Mouse (Mus musculus) hindbrain, embryonic 16.5 days (tissue): Measurements from ENCODE around the gene Tctn3. TPM values are rescaled to one million over a fixed set of nuclear protein-coding genes. Genes with fewer than 3 reads are reported as not detected.
A peak's percentile ranks its signal among the peaks of the same experiment; 100 is the strongest.

ENCODE experiments used
- ATAC-seq: fragments of 200-750 bp; cut with Nextera tagmentation; 2 replicates; pipeline ENCODE4 v1.8.0; 2017; ENCODE audit warnings: moderate TSS enrichment, moderate library complexity
- H3K27ac ChIP-seq: fragments of 300-500 bp; sonication (generic); 2 replicates; pipeline ENCODE4 v1.5.1; 2014; ENCODE audit warnings: low read depth, mild to moderate bottlenecking, control low read depth, low read length, moderate library complexity
- H3K27me3 ChIP-seq: fragments of 300-500 bp; sonication (generic); replicated peaks from 2 replicates; pipeline ENCODE4 v1.6.1; 2014; ENCODE audit warnings: low read length; ENCODE audit not compliant: control insufficient read depth, insufficient read depth
- H3K36me3 ChIP-seq: fragments of 300-500 bp; sonication (generic); 2 replicates; pipeline ENCODE4 v1.6.1; 2014; ENCODE audit warnings: mild to moderate bottlenecking, low read length, moderate library complexity, mixed read lengths; ENCODE audit not compliant: control insufficient read depth, insufficient read depth
- H3K4me1 ChIP-seq: fragments of 300-500 bp; sonication (generic); 2 replicates; pipeline ENCODE4 v1.6.1; 2014; ENCODE audit warnings: low read depth, low read length; ENCODE audit not compliant: control insufficient read depth, insufficient read depth
- H3K4me2 ChIP-seq: fragments of 300-500 bp; sonication (generic); 2 replicates; pipeline ENCODE4 v1.6.1; 2014; ENCODE audit warnings: mild to moderate bottlenecking, low read length, control low read depth, moderate library complexity
- H3K4me3 ChIP-seq: fragments of 300-500 bp; sonication (generic); 2 replicates; pipeline ENCODE4 v1.5.1; 2014; ENCODE audit warnings: mild to moderate bottlenecking, low read length, control low read depth, moderate library complexity
- H3K9ac ChIP-seq: fragments of 300-500 bp; sonication (generic); 2 replicates; pipeline ENCODE4 v1.6.1; 2014; ENCODE audit warnings: low read depth, mild to moderate bottlenecking, control low read depth, low read length, moderate library complexity
- H3K9me3 ChIP-seq: fragments of 300-500 bp; sonication (generic); 2 replicates; pipeline ENCODE4 v1.6.1; 2014; ENCODE audit warnings: mild to moderate bottlenecking, low read length, moderate library complexity; ENCODE audit not compliant: control insufficient read depth
- WGBS: fragments of 180-500 bp; shearing (Covaris S2); extraction: QIAGEN DNeasy Blood & Tissue Kit; methylation state at CpG from one replicate; pipeline ENCODE4 v1.1.7; 2014; 5-methylcytosine and 5-hydroxymethylcytosine counted together
- polyA plus RNA-seq: library from polyadenylated mRNA; unstranded; fragments of >200 nt; fragmentation: Nextera tagmentation; extraction: Ambion mirVana; gene quantifications from 2 replicates; pipeline ENCODE4 v1.2.1, GENCODE M21; 2015

Tctn3 gene
- polyA plus RNA-seq, 1 experiment from 2014 or later, result 14.8 TPM

- peak overlapping the region; percentile 47; the same call in 1 of the 2 replicates for H3K27ac ChIP-seq
- H3K9me3 ChIP-seq, result no peaks in the 10 kb centered on the region
- WGBS, result 66% methylated on average over 9 of the region's 9 CpGs
- no peaks in the 10 kb centered on the region for H3K27me3 ChIP-seq
- no peaks in the 10 kb centered on the region for H3K4me1 ChIP-seq
- H3K9ac ChIP-seq, result no peak overlapping the region
- H3K36me3 ChIP-seq, result no peaks in the 10 kb centered on the region
- ATAC-seq, result no peak
- H3K4me2 ChIP-seq, result no peak overlapping the region
- H3K4me3 ChIP-seq, result no peak overlapping the region
Measured at GRCm38 (mm10) chr19:40647319-40648158, 35.5 kb upstream of the Tctn3 start.

DNA sequence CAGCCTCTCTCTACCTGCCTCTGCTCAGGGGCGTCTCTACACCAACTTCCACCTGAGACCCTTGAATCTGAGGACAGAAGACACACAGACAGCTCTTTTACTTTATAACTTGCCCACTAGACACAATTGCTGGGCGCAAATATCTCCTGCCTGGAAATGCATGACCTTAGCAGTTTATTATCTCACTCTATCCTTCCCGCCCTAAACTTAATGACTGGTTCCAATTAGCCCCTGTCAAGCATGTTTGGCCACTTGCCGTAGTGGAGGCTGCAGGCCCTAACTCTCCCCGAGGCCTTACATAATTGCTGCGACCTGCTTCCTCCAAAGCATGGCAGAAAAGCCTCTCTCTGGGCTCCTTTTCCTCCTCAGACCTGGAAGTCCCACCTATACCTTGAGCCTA is 34.3 kb upstream of the Tctn3 start:
- Histone ChIP-seq H3K4me1 (no peaks in the 10 kb centered on the region), H3K4me3 (no peak overlapping the region), H3K27me3 (no peaks in the 10 kb centered on the region), H3K9me3 (no peaks in the 10 kb centered on the region), H3K27ac (no peak overlapping the region), H3K9ac (no peak overlapping the region), H3K36me3 (no peaks in the 10 kb centered on the region), H3K4me2 (no peak overlapping the region)
- 77% methylated on average over 6 of the region's 6 CpGs for WGBS
- ATAC-seq, result no peak

DNA sequence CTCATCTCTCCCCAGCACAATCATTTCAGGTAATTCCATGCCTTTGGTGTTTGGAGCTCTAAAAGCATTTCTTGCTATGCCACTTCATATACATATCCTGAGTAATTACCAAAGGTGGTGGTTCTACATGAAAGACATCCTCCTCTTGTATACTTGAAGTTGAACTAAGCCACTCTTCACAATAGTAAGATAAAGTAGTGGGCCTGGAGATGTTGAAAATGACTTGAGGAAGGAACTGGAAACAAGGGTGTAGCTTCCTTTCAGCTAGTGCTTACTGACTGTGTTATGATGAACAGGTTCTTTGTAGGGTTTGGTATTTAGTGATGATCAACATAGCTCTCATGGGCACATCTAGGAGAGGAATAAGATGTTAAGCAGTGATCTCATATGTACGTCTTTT is 31.8 kb upstream of the Tctn3 start:
- Histone ChIP-seq H3K4me3 (no peak overlapping the region), H3K4me2 (no peak overlapping the region), H3K9me3 (no peaks in the 10 kb centered on the region), H3K4me1 (no peaks in the 10 kb centered on the region), H3K9ac (no peak overlapping the region), H3K36me3 (no peaks in the 10 kb centered on the region), H3K27me3 (no peaks in the 10 kb centered on the region), H3K27ac (no peak overlapping the region)
- ATAC-seq, result no peak
- WGBS, result 98% methylated on average over 1 of the region's 1 CpGs

DNA sequence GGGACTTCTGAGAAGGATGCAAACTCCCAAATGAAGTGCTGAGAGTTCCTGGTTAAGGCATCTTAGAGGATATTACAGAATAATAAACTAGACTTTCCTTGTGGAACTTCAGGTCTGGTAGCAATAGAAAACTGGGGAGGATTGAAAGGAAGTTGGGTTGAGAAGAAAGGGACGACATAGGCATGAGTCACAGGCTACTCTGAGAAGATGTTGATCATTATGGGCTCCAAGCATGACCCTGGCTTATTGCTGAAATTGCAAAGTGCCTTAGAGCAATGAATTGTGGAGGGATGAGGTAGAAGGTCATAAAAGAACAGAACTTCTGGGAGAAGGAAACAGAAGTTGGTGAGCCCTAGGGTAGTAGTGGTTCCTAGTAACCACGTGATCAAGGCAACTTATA is 28.8 kb upstream of the Tctn3 start:
- Histone ChIP-seq H3K9me3 (no peaks in the 10 kb centered on the region), H3K36me3 (no peaks in the 10 kb centered on the region), H3K4me3 (no peak overlapping the region), H3K4me1 (no peaks in the 10 kb centered on the region), H3K4me2 (no peak overlapping the region), H3K27ac (no peak overlapping the region), H3K27me3 (no peaks in the 10 kb centered on the region), H3K9ac (no peak overlapping the region)
- ATAC-seq, result no peak
- WGBS, result 94% methylated on average over 2 of the region's 2 CpGs

DNA sequence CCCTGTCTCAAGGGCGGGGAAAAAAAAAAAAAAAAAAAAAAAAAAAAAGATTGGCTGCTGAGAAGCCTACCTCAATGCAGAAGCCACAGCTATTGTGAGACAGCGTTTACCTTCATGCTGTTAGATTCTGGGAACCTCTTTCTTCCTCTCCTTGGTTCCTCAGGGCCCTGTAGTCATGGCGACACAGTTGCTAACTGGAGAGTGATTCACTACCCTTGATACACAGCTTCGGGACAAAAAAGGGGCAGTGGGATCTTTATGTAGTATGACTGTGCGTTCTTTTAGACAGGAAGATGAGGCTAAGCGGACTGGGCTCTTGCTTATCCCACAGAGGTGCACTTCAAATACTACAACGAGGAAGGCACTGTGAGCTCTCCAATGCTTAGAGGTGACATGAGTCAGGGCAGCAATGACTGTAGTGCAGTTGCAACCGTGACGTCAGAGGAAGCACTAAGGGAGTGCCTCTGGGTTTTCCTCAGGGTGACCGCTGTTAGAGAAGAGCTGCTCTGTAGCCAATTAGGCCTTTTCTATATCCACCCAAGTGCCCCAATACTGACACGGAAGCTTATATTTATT is 27.8 kb upstream of the Tctn3 start:
- Histone ChIP-seq H3K9ac (no peak overlapping the region), H3K4me2 (no peak overlapping the region), H3K9me3 (no peaks in the 10 kb centered on the region), H3K27ac (no peak overlapping the region), H3K36me3 (no peaks in the 10 kb centered on the region), H3K27me3 (no peaks in the 10 kb centered on the region), H3K4me3 (no peak overlapping the region), H3K4me1 (no peaks in the 10 kb centered on the region)
- ATAC-seq, result no peak
- WGBS, result 74% methylated on average over 11 of the region's 11 CpGs

DNA sequence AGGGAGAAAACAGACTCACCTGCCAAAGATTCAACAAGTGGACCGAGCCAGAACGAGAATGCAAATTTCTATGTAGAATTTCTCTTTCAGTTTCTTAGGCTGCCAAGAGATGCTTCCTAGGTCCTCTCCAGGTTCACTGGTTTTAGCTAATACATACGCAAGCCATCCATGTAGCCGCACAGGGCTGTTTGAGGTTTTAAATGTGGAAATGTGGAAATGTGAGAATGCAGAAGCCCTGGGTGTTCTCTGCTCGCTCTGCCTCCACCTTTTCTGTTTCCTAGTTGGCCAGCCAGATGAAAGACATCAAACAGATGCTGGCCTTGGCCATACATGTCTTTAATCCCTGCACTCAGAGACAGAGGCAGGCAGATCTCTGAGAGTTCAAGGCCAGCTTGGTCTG is 26.5 kb upstream of the Tctn3 start:
- no peak overlapping the region for H3K27ac ChIP-seq
- no peak for ATAC-seq
- 89% methylated on average over 5 of the region's 5 CpGs for WGBS

DNA sequence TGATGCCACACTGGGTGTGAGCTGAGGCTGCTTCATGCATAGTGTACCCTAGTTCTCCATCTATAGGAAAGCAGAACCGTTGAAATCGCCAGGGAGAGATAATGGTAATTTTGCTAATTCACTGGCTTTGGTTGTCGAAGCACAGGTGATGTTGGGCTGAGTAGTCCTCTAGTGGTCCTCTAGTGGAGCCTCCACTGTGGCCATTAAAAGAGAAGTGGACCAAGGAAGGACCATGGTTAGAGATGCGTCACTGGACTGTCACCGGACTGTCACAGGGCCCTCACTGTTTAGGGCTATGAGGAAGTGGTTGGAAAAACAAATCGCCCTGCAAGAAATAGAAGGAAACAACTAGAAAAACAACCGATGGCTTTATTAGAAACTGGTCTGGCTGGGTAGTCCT is 25.6 kb upstream of the Tctn3 start:
- Histone ChIP-seq H3K27me3 (no peaks in the 10 kb centered on the region), H3K4me1 (no peaks in the 10 kb centered on the region), H3K36me3 (no peaks in the 10 kb centered on the region), H3K9me3 (no peaks in the 10 kb centered on the region), H3K4me2 (no peak overlapping the region), H3K9ac (no peak overlapping the region), H3K4me3 (no peak overlapping the region), H3K27ac (no peak overlapping the region)
- 88% methylated on average over 7 of the region's 7 CpGs for WGBS
- ATAC-seq, result no peak

More for the DNA sequence above, 26.5 kb upstream of the Tctn3 start:
- Histone ChIP-seq H3K4me3 (no peak overlapping the region), H3K4me1 (no peaks in the 10 kb centered on the region), H3K36me3 (no peaks in the 10 kb centered on the region), H3K27me3 (no peaks in the 10 kb centered on the region), H3K4me2 (no peak overlapping the region), H3K9me3 (no peaks in the 10 kb centered on the region), H3K9ac (no peak overlapping the region)

- Histone ChIP-seq H3K4me1 (no peaks in the 10 kb centered on the region), H3K4me2 (no peak overlapping the region), H3K27ac (no peak overlapping the region), H3K9ac (no peak overlapping the region), H3K4me3 (no peak overlapping the region), H3K27me3 (no peaks in the 10 kb centered on the region), H3K36me3 (no peaks in the 10 kb centered on the region), H3K9me3 (no peaks in the 10 kb centered on the region)
- ATAC-seq, result no peak
- 59% methylated on average over 4 of the region's 4 CpGs for WGBS
Measured at GRCm38 (mm10) chr19:40637091-40637490, 25.1 kb upstream of the Tctn3 start.

DNA sequence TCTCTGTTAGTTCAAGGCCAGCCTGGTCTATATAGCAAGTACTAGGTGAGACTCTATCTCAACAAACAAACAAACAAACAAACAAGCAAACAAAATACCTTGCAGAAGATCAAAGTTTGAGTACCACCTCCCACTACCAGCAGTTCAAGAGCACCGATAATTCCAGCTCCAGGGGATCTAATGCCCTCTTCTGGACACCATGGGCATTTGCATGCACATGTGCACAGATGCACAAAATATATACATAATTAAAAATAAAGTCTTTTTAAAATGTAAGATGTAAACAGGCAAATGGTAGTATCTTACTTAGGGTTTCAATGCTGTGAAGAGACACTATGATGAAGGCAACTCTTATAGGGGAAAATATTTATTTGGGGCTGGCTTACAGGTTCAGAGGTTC is 21.1 kb upstream of the Tctn3 start:
- H3K4me1 ChIP-seq, result no peaks in the 10 kb centered on the region
- H3K27ac ChIP-seq, result no peak overlapping the region
- no peak overlapping the region for H3K4me2 ChIP-seq
- no peak for ATAC-seq
- 50% methylated on average over 1 of the region's 1 CpGs for WGBS
- H3K4me3 ChIP-seq, result no peak overlapping the region
- H3K36me3 ChIP-seq, result no peaks in the 10 kb centered on the region
- no peak overlapping the region for H3K9ac ChIP-seq
- H3K27me3 ChIP-seq, result no peaks in the 10 kb centered on the region
- H3K9me3 ChIP-seq, result no peaks in the 10 kb centered on the region
